Mouse (Mus musculus): ENCODE measurements around the gene Wdr27.

GRCm38 (mm10) chr17:14824938-14825337, 118.0 kb downstream of the Wdr27 start:
- TF ChIP-seq POLR2A (IDR thresholded peaks at IDR 0.05; ENCODE audit: borderline replicate concordance, extremely low read depth, low read depth, low read length) (no peak), CTCF (IDR thresholded peaks at IDR 0.05; ENCODE audit: insufficient read depth, low read length) (no peak)

All from lung, adult 2 months (tissue).